Mouse (Mus musculus) gastrocnemius, adult 18-20 months (tissue): ENCODE measurements at regions not wholly inside any gene's neighbourhood (a gene's known extent, or its start where the extent isn't known, plus 50 kb on each side); places are given as distances from the start of the nearest gene placed in this dataset.

ENCODE experiments used
- DNase-seq: peaks from one replicate; pipeline ENCODE4 v3.0.0; 2021; ENCODE audit warnings: low spot score

- no peak for DNase-seq
Measured at GRCm38 (mm10) chr16:95057596-95057995, 60.1 kb upstream of the Kcnj6 start.

DNA sequence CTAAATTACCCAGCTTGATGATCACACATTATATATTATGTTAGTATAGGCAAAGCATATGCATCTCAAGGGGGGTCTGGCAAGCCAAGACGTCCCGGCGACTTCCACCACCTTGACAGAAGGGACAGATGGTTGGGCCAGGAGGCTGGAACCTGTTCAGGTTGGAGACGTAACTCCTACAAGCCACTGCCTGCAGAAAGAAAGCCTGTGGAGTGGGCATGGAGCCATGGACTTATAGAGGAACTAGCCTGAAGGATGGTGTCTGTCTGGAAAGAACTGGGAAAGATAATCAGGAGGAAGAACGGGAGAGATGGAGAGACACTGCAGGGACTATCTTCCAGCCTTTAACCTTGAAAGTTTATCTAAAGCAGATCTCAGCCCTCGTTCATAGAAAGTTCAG, 66.9 kb upstream of the Kcnj6 start:
- DNase-seq = no peak

- no peak for DNase-seq
Measured at GRCm38 (mm10) chr16:95066687-95067086, 69.2 kb upstream of the Kcnj6 start.

DNA sequence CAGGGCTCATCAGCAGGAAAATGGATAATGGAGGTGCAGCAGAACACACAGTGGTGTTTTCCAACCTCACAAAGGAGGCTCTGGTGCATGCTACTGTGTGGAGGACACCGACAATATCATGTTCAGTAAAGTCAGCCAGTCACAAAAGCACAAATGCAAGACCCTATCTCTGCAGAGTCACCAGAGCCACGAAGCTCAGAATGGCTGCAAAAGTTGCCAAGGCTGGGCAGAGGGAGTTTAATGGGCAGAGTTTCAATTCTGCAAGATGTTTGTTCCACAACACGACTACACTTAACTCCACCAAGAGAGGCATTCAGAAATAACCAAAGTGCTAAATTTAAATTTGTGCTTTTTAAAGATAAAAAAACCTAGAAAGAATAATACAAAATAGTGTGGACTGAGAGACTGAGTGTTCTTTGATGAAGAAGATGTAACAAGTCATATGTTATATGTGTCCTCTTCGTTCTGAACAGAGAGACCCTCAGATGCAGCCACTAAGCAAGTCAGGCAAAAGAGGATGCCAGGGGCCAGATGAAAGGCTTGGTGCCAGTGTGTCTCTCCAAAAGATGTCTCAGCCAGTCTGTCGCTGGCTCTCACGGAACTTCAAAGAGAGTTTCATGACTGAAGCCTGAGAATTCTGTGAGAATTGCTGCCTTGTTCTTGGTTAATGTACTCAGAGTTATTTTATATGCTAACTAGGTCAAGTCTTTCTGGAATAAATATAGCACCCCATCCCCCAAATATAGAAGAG, 95.1 kb upstream of the Kcnj6 start:
- DNase-seq = no peak

DNA sequence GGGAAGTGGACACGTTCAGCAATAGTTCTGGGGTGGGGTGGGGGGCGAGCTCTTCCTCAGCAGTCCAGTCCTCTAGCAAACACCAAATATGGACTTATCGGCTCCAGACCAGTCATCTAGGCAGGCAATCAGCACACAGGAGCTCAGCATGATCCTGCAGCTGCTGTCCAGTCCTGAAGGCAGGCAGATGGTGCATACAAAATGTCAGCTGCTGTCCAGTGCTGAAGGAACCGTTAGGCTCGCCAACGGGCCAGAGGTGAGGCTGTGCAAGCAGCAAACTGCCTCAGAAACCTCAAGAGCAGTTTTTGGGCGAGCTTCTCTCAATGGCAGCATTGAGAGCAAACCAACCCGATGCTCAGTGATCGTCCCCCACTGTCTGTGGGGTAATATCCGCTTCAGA, 96.3 kb upstream of the Kcnj6 start:
- DNase-seq = no peak

DNA sequence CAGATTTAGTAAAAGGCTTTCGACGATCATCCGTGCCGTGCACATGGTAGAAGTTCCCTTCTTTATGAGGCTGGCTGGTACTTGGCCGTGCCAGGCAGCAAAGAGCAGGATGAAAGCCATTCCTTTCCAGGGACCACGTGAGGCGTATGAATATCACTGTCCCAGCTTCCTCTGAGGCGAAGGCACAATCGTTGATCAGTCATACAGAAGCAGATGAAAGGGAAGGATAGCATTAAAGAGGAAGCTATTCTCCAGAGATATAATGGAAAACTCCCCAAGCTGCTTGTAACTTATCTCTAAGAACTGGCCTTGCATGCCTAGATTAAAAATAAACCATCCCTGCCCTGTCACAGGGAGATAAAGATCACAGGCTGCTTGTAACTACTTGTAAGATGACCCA, 103.5 kb upstream of the Kcnj6 start:
- DNase-seq = no peak

DNA sequence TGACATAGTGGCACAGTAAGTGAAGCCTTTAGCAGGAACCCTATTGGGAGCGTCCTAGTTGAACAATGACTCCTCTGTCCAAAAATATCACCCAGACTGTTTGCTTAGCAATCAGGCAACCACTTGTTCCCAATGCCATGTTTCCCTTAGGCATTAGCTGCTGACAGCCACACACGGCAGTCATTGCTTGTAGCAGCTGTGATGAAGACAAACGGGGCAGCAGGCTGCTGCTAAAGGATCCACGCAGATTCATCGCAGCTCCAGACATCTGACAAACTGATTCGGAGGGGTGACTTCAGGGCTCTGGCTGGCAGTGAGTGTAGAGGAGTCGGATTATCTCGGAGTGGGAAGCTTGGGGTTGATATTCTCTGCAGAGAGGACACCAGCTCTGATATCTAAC, 120.0 kb upstream of the Kcnj6 start:
- DNase-seq = no peak

DNA sequence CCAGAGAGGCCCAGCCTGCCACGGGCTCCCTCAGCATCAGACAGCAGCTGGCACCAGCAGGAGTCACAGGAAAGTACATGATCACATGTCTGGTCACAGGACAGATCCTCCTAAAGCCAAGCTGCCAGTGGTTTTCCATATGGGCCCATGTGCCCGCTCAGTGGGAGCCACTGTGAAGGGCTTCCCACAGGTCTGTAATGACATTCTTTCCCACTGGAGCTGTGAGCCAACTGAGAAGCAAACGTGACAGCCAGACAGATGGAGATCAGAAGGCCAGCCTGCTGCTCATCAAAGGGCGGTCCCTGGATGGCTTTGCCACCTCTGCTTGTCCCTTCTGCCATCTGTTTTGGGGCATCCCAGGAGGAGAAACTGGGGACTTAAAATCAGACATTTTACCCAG, 121.8 kb upstream of the Kcnj6 start:
- DNase-seq = no peak

- DNase-seq = no peak
Measured at GRCm38 (mm10) chr16:95122048-95122447, 124.5 kb upstream of the Kcnj6 start.

DNA sequence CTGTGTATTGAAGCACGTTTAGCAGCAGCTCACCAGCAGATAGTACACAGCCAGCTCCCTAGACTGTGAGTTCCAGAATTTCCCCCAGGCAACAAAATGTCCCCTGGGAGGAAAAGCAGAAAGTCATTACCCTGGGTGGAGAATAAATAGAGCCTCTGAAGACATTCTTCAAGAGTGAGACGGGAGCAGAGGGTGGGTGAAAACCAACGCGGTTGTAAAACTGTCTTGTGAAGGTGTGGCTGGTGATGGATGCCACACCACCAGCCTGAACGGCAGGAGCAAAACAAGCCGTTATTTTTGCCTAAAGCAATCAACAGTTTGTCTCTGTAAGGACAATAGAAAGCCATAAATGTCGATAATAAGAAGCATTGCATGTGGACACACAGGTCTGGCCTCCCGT, 129.7 kb upstream of the Kcnj15 start:
- DNase-seq = no peak

DNA sequence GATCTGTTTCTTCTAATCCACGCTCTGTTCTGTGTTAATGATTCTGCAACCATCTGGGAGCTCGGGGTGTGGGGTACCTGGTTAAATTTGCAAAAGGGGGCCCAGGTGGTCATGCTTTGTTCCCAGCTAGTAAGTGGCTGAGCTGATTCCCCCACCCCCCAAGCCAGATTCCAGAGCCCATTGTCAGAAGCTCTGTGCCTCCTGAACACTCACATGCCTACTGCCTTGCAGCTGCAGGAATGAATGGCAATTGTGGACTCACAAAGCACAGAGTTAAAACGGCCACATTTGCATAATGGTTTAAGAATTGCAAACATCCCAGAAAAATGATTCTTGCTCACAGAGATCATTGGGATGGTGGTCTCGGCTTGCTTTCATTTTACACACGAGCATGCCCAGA, 125.5 kb upstream of the Kcnj15 start:
- no peak for DNase-seq

DNA sequence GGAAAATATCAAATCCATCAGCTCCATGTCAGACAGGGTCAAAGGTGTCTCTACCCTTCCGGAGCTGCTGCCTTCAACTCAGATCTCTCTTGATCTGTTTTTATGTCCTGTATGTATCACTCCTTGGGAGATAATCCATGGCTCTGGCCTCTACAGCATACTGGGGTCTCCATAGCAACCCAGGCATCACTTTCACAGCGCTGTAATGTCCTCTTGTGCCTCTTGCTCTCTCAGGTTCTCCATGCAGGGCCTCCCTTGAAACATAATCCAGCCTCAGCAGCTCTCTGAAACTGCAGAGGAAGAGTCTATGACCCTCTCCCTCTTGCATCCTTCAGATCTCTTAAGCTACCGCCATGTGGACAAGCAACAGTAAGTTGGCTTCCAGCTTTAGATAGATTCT, 118.5 kb upstream of the Kcnj15 start:
- DNase-seq = no peak

GRCm38 (mm10) chr16:95141510-95142394, 115.6 kb upstream of the Kcnj15 start:
- no peak for DNase-seq

DNA sequence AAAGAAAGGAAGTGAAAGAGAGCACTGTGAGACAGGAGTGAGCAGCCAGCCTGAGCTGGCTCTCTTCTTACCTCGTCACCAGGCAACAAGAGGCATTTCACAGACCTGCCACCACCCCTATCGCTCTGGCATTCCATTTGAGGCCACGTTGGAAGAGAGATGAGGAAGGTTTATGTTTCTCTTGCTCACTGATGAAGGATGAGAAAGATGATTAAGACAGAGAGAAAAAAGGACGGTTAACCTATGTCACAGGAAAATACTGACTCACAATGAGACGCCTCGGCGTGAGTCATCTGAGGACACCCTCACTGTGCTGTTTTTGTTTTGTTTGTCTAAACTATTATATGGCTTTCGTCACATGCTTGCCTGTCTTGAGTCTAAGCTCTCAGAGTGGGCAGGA, 106.9 kb upstream of the Kcnj15 start:
- no peak for DNase-seq

GRCm38 (mm10) chr16:95151499-95151898, 105.9 kb upstream of the Kcnj15 start:
- no peak for DNase-seq

GRCm38 (mm10) chr16:95151914-95152313, 105.4 kb upstream of the Kcnj15 start:
- no peak for DNase-seq

GRCm38 (mm10) chr16:95152742-95153383, 104.5 kb upstream of the Kcnj15 start:
- no peak for DNase-seq

- DNase-seq = no peak
Measured at GRCm38 (mm10) chr16:95168349-95168748, 89.0 kb upstream of the Kcnj15 start.

GRCm38 (mm10) chr16:95169346-95169745, 88.0 kb upstream of the Kcnj15 start:
- no peak for DNase-seq

GRCm38 (mm10) chr16:95180562-95180961, 76.8 kb upstream of the Kcnj15 start:
- DNase-seq = no peak

- no peak for DNase-seq
Measured at GRCm38 (mm10) chr16:95185341-95185740, 72.0 kb upstream of the Kcnj15 start.

GRCm38 (mm10) chr16:95189114-95189513, 68.2 kb upstream of the Kcnj15 start:
- DNase-seq = no peak
